Mouse (Mus musculus) liver, embryonic 14.5 days (tissue): ENCODE measurements at regions not wholly inside any gene's neighbourhood (a gene's known extent, or its start where the extent isn't known, plus 50 kb on each side); places are given as distances from the start of the nearest gene placed in this dataset.

Source experiments
- CTCF ChIP-seq: IDR thresholded peaks from 2 replicates; pipeline ENCODE4 v1.5.1; 2016; ENCODE audit warnings: antibody characterized with exemption, low read depth, control low read depth
- EP300 ChIP-seq: IDR thresholded peaks from 2 replicates; pipeline ENCODE4 v1.6.1; 2016; ENCODE audit warnings: antibody characterized with exemption, low read depth

DNA sequence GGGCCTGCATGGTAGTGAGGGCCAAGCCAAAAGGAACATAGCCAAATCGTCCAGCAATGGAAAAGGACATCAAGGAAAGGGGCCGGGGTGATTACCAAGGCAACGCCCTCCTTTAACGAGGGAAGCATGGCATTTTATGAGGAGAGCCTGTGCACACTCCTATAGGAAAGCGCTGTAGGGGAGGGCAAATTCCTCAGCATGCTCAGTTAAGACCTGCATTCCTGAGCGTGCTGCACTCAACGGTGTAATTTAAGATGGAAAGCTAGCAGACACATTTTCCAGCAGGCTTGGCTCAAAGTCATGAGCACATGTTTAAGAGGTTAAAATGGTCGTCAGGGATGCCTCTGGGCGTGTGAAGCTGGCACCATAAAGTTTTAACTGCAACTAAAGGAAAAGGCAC, 56.6 kb upstream of the Anapc15-ps start:
- TF ChIP-seq CTCF (no peak), EP300 (no peak)
